ENCODE assay signal across 11 mouse cellular contexts in the genomic region with DNA sequence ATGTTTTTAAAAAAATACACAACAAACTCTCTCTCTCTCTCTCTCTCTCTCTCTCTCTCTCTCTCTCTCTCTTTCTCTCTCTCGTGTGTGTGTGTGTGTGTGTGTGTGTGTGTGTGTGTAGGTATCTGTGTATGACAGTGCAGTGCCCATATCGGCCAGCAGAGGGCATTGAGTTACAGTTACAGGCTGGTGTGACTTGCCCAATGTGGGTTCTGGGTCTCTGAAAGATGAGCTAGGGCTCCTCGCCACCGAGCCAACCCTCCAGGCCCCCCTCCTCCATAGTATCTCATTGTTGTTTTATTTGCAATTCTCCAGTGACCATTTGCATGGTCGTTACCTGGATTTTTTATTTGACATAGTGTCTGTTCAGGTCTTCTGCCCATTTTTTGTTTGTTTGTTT. TPM values are rescaled to one million over a fixed set of nuclear protein-coding genes. Genes with fewer than 3 reads are reported as not detected.
DNase-seq lines count a peak whose midpoint lies in the region; ATAC-seq and TF ChIP-seq lines count a peak whose summit lies in the region.
"Had no signal": no experiment of that assay in that cellular context is flagged by ENCODE, and none has a peak within 500 bp of the region (broad histone marks: within the 10 kb centered on the region; RNA-seq: fewer than 3 reads in every experiment).

No protein-coding gene starts in this region.

- DNase-seq in adrenal gland, postnatal 25 days = peak; percentile 4
- no peak for DNase-seq in adrenal gland, postnatal 10 days
- no peak for DNase-seq in left cerebral cortex, adult 2 months (ENCODE audit: extremely low spot score in 1 of 2, low spot score in 2 of 2)
- DNase-seq in left cerebral cortex, postnatal 14 days (ENCODE audit: low spot score in 2 of 2) = no peak
- peak; percentile 31 for DNase-seq in NIH3T3 (ENCODE audit: low read depth)
- DNase-seq in urinary bladder, adult 2 months (ENCODE audit: low spot score) = no peak
- DNase-seq: cerebellum, adult 9-10 months; layer of hippocampus, adult 9-11 months; midbrain, embryonic 14.5 days had no signal

- no peaks in the 10 kb centered on the region for H3K4me1 ChIP-seq in midbrain, embryonic 16.5 days (ENCODE audit: control insufficient read depth, insufficient read depth, low read length)

- intact Hi-C loops in left cerebral cortex, adult 2 months (cut with DNase I) = no loop called here
- intact Hi-C loops in left cerebral cortex, postnatal 14 days (cut with DNase I) = no loop called here

- no peak overlapping the region for H3K4me3 ChIP-seq in left cerebral cortex, adult 2 months
- no peak overlapping the region for H3K4me3 ChIP-seq in midbrain, embryonic 16.5 days (ENCODE audit: low read depth, low read length)

- 85% methylated on average over 5 of the region's 5 CpGs for WGBS in midbrain, embryonic 16.5 days

- H3K36me3 ChIP-seq in midbrain, embryonic 16.5 days (ENCODE audit: control insufficient read depth, insufficient read depth, low read length) = no peaks in the 10 kb centered on the region

- H3K9me3 ChIP-seq in midbrain, embryonic 16.5 days (replicated peaks; ENCODE audit: control insufficient read depth, low read length, poor library complexity, severe bottlenecking) = no peaks in the 10 kb centered on the region

- H3K27me3 ChIP-seq in midbrain, embryonic 16.5 days (ENCODE audit: control insufficient read depth, insufficient read depth, low read depth, low read length) = no peaks in the 10 kb centered on the region

- H3K9ac ChIP-seq in midbrain, embryonic 16.5 days (ENCODE audit: low read depth, low read length) = no peak overlapping the region

- TF ChIP-seq CTCF in left cerebral cortex, adult 2 months (IDR thresholded peaks at IDR 0.05) = peak; percentile 7

- no peak overlapping the region for H3K4me2 ChIP-seq in midbrain, embryonic 16.5 days (ENCODE audit: low read length)

- H3K27ac ChIP-seq in left cerebral cortex, adult 2 months = no peak overlapping the region
- H3K27ac ChIP-seq in midbrain, embryonic 16.5 days (ENCODE audit: low read length) = no peak overlapping the region

- ATAC-seq in neutrophil, adult 5-6 weeks (ENCODE audit: extremely low read depth, insufficient number of reproducible peaks, low FRiP score, poor library complexity, severe bottlenecking) = 0 out of 2 replicates have a peak, but pooled peaks have one; percentile 26
- ATAC-seq in midbrain, embryonic 16.5 days = no peak

RNA-seq across cellular contexts. Expression of a gene that starts 59.5 kb away (rescaled TPM):
- 9.5 and 15.9 TPM in 2 replicates for total RNA-seq in adrenal gland, postnatal 25 days (2021)
- total RNA-seq in adrenal gland, postnatal 10 days (2021) = 10 to 100 TPM; 22.9 to 36.9 TPM
- 1 to 10 TPM; 7.9 to 10.0 TPM for total RNA-seq in left cerebral cortex, adult 2 months (2021)
- total RNA-seq in left cerebral cortex, postnatal 14 days (2021) = 10 to 100 TPM in 1 of 2 experiments, 1 to 10 TPM in 1; 9.3 to 10.5 TPM
- total RNA-seq in neutrophil, adult 5-6 weeks (2017) = 425 and 533 TPM in 2 replicates
- 30.9 and 37.2 TPM in 2 replicates for polyA plus RNA-seq in urinary bladder, adult 2 months (2012; rRNA removed)
- polyA plus RNA-seq in midbrain, embryonic 16.5 days (2015; fragmentation: Nextera tagmentation; extraction: Ambion mirVana) = 27.9 and 32.1 TPM in 2 replicates

Comparison
In these comparisons a context has a peak if more than half of its experiments do, and no peak if none do; other contexts are left out.
1. DNase-seq: peak in adrenal gland, postnatal 25 days (single experiment) and NIH3T3 (single experiment); none in adrenal gland, postnatal 10 days (single experiment), left cerebral cortex, adult 2 months (0 of 2), left cerebral cortex, postnatal 14 days (0 of 2) and urinary bladder, adult 2 months (single experiment).
2. RNA of a gene that starts 59.5 kb away (total RNA-seq): 425 to 533 TPM in neutrophil, adult 5-6 weeks; 22.9 to 36.9 TPM in adrenal gland, postnatal 10 days, 9.3 to 10.5 TPM in left cerebral cortex, postnatal 14 days, 7.9 to 10.0 TPM in left cerebral cortex, adult 2 months and 9.5 to 15.9 TPM in adrenal gland, postnatal 25 days; every median in the first group is over 10 times any median in the second.